Mouse (Mus musculus): Measurements from ENCODE around the gene Dctn2. TPM values are rescaled to one million over a fixed set of nuclear protein-coding genes. Genes with fewer than 3 reads are reported as not detected.

Dctn2 gene
- polyA plus RNA-seq (2015; fragmentation: Nextera tagmentation; extraction: Ambion mirVana) = 162 and 170 TPM in 2 replicates

- H3K4me1 ChIP-seq (ENCODE audit: control insufficient read depth, insufficient read depth, low read length) = peaks cover 23% of the 10 kb centered on the region
- H3K9me3 ChIP-seq (ENCODE audit: control insufficient read depth, low read length) = no peaks in the 10 kb centered on the region
- H3K27me3 ChIP-seq (replicated peaks; ENCODE audit: control insufficient read depth, insufficient read depth, low read length) = peaks cover 5% of the 10 kb centered on the region
- ATAC-seq = peak; percentile 97
- H3K36me3 ChIP-seq (ENCODE audit: control insufficient read depth, insufficient read depth, low read length) = no peaks in the 10 kb centered on the region
- peak within 1 kb of the TSS; percentile 81 for H3K27ac ChIP-seq (ENCODE audit: low read length)
- H3K9ac ChIP-seq (ENCODE audit: low read depth, low read length) = peak within 1 kb of the TSS; percentile 100
- WGBS = under 1% methylated on average over 70 of the region's 70 CpGs
- peak within 1 kb of the TSS; percentile 83 for H3K4me2 ChIP-seq (ENCODE audit: low read depth, low read length)
- peak within 1 kb of the TSS; percentile 98 for H3K4me3 ChIP-seq (ENCODE audit: low read length)
These were observed at the start of gene Dctn2 for GRCm38 (mm10) chr10:127266112-127267091. Dctn2 (plus strand) TSS chr10:127266368.

GRCm38 (mm10) chr10:127216456-127216855, 49.7 kb upstream of the Dctn2 start:
- H3K36me3 ChIP-seq (ENCODE audit: control insufficient read depth, insufficient read depth, low read length) = no peaks in the 10 kb centered on the region
- H3K27ac ChIP-seq (ENCODE audit: low read length) = no peak overlapping the region
- H3K9ac ChIP-seq (ENCODE audit: low read depth, low read length) = no peak overlapping the region
- WGBS = 94% methylated on average over 11 of the region's 11 CpGs
- H3K9me3 ChIP-seq (ENCODE audit: control insufficient read depth, low read length) = 0 out of 2 replicates have a peak, but pooled peaks cover 3% of the 10 kb centered on the region
- no peak overlapping the region for H3K4me3 ChIP-seq (ENCODE audit: low read length)
- H3K27me3 ChIP-seq (replicated peaks; ENCODE audit: control insufficient read depth, insufficient read depth, low read length) = no peaks in the 10 kb centered on the region
- no peak overlapping the region for H3K4me2 ChIP-seq (ENCODE audit: low read depth, low read length)
- H3K4me1 ChIP-seq (ENCODE audit: control insufficient read depth, insufficient read depth, low read length) = peaks cover 3% of the 10 kb centered on the region; the same call in 1 of the 2 replicates
- ATAC-seq = no peak

GRCm38 (mm10) chr10:127217177-127217576, 49.0 kb upstream of the Dctn2 start:
- ATAC-seq = no peak
- no peak overlapping the region for H3K27ac ChIP-seq (ENCODE audit: low read length)
- H3K36me3 ChIP-seq (ENCODE audit: control insufficient read depth, insufficient read depth, low read length) = no peaks in the 10 kb centered on the region
- H3K4me3 ChIP-seq (ENCODE audit: low read length) = no peak overlapping the region
- H3K9me3 ChIP-seq (ENCODE audit: control insufficient read depth, low read length) = 0 out of 2 replicates have a peak, but pooled peaks cover 3% of the 10 kb centered on the region
- no peaks in the 10 kb centered on the region for H3K27me3 ChIP-seq (replicated peaks; ENCODE audit: control insufficient read depth, insufficient read depth, low read length)
- peaks cover 3% of the 10 kb centered on the region; the same call in 1 of the 2 replicates for H3K4me1 ChIP-seq (ENCODE audit: control insufficient read depth, insufficient read depth, low read length)
- H3K9ac ChIP-seq (ENCODE audit: low read depth, low read length) = no peak overlapping the region
- no peak overlapping the region for H3K4me2 ChIP-seq (ENCODE audit: low read depth, low read length)

- Histone ChIP-seq H3K4me3 (ENCODE audit: low read length) (no peak overlapping the region), H3K9me3 (ENCODE audit: control insufficient read depth, low read length) (0 out of 2 replicates have a peak, but pooled peaks cover 3% of the 10 kb centered on the region), H3K27ac (ENCODE audit: low read length) (no peak overlapping the region), H3K27me3 (replicated peaks; ENCODE audit: control insufficient read depth, insufficient read depth, low read length) (no peaks in the 10 kb centered on the region), H3K9ac (ENCODE audit: low read depth, low read length) (no peak overlapping the region), H3K36me3 (ENCODE audit: control insufficient read depth, insufficient read depth, low read length) (no peaks in the 10 kb centered on the region), H3K4me1 (ENCODE audit: control insufficient read depth, insufficient read depth, low read length) (peaks cover 3% of the 10 kb centered on the region; the same call in 1 of the 2 replicates), H3K4me2 (ENCODE audit: low read depth, low read length) (no peak overlapping the region)
- no peak for ATAC-seq
- WGBS = 86% methylated on average over 2 of the region's 2 CpGs
These were observed 47.8 kb upstream of the Dctn2 start for GRCm38 (mm10) chr10:127218339-127218738.

- H3K4me3 ChIP-seq (ENCODE audit: low read length) = no peak overlapping the region
- H3K4me2 ChIP-seq (ENCODE audit: low read depth, low read length) = no peak overlapping the region
- H3K9ac ChIP-seq (ENCODE audit: low read depth, low read length) = no peak overlapping the region
- H3K4me1 ChIP-seq (ENCODE audit: control insufficient read depth, insufficient read depth, low read length) = no peaks in the 10 kb centered on the region
- no peak overlapping the region for H3K27ac ChIP-seq (ENCODE audit: low read length)
- H3K27me3 ChIP-seq (replicated peaks; ENCODE audit: control insufficient read depth, insufficient read depth, low read length) = 0 out of 2 replicates have a peak, but pooled peaks cover 2% of the 10 kb centered on the region
- ATAC-seq = no peak
- H3K36me3 ChIP-seq (ENCODE audit: control insufficient read depth, insufficient read depth, low read length) = no peaks in the 10 kb centered on the region
- WGBS = 53% methylated on average over 6 of the region's 6 CpGs
- 0 out of 2 replicates have a peak, but pooled peaks cover 2% of the 10 kb centered on the region for H3K9me3 ChIP-seq (ENCODE audit: control insufficient read depth, low read length)
These were observed 41.0 kb upstream of the Dctn2 start for GRCm38 (mm10) chr10:127225213-127225612.

GRCm38 (mm10) chr10:127225732-127226131, 40.4 kb upstream of the Dctn2 start:
- Histone ChIP-seq H3K4me1 (ENCODE audit: control insufficient read depth, insufficient read depth, low read length) (no peaks in the 10 kb centered on the region), H3K4me3 (ENCODE audit: low read length) (no peak overlapping the region), H3K27ac (ENCODE audit: low read length) (no peak overlapping the region), H3K9ac (ENCODE audit: low read depth, low read length) (no peak overlapping the region), H3K27me3 (replicated peaks; ENCODE audit: control insufficient read depth, insufficient read depth, low read length) (0 out of 2 replicates have a peak, but pooled peaks cover 2% of the 10 kb centered on the region), H3K9me3 (ENCODE audit: control insufficient read depth, low read length) (no peaks in the 10 kb centered on the region), H3K36me3 (ENCODE audit: control insufficient read depth, insufficient read depth, low read length) (no peaks in the 10 kb centered on the region), H3K4me2 (ENCODE audit: low read depth, low read length) (no peak overlapping the region)
- no peak for ATAC-seq
- 30% methylated on average over 10 of the region's 10 CpGs for WGBS

- Histone ChIP-seq H3K9ac (ENCODE audit: low read depth, low read length) (no peak overlapping the region), H3K9me3 (ENCODE audit: control insufficient read depth, low read length) (no peaks in the 10 kb centered on the region), H3K27me3 (replicated peaks; ENCODE audit: control insufficient read depth, insufficient read depth, low read length) (0 out of 2 replicates have a peak, but pooled peaks cover 2% of the 10 kb centered on the region), H3K4me1 (ENCODE audit: control insufficient read depth, insufficient read depth, low read length) (no peaks in the 10 kb centered on the region), H3K27ac (ENCODE audit: low read length) (no peak overlapping the region), H3K4me2 (ENCODE audit: low read depth, low read length) (no peak overlapping the region), H3K36me3 (ENCODE audit: control insufficient read depth, insufficient read depth, low read length) (no peaks in the 10 kb centered on the region), H3K4me3 (ENCODE audit: low read length) (no peak overlapping the region)
- no peak for ATAC-seq
- 70% methylated on average over 8 of the region's 8 CpGs for WGBS
These were observed 39.8 kb upstream of the Dctn2 start for GRCm38 (mm10) chr10:127226318-127226895.

GRCm38 (mm10) chr10:127227163-127227562, 39.0 kb upstream of the Dctn2 start:
- Histone ChIP-seq H3K27me3 (replicated peaks; ENCODE audit: control insufficient read depth, insufficient read depth, low read length) (0 out of 2 replicates have a peak, but pooled peaks cover 2% of the 10 kb centered on the region), H3K9me3 (ENCODE audit: control insufficient read depth, low read length) (no peaks in the 10 kb centered on the region), H3K27ac (ENCODE audit: low read length) (no peak overlapping the region), H3K9ac (ENCODE audit: low read depth, low read length) (no peak overlapping the region), H3K4me2 (ENCODE audit: low read depth, low read length) (no peak overlapping the region), H3K4me1 (ENCODE audit: control insufficient read depth, insufficient read depth, low read length) (no peaks in the 10 kb centered on the region), H3K36me3 (ENCODE audit: control insufficient read depth, insufficient read depth, low read length) (no peaks in the 10 kb centered on the region), H3K4me3 (ENCODE audit: low read length) (no peak overlapping the region)
- WGBS = 85% methylated on average over 8 of the region's 8 CpGs
- no peak for ATAC-seq

- H3K4me2 ChIP-seq (ENCODE audit: low read depth, low read length) = no peak overlapping the region
- no peaks in the 10 kb centered on the region for H3K36me3 ChIP-seq (ENCODE audit: control insufficient read depth, insufficient read depth, low read length)
- ATAC-seq = peak; percentile 57; the same call in 1 of the 2 replicates
- 0 out of 2 replicates have a peak, but pooled peaks cover 2% of the 10 kb centered on the region for H3K27me3 ChIP-seq (replicated peaks; ENCODE audit: control insufficient read depth, insufficient read depth, low read length)
- H3K27ac ChIP-seq (ENCODE audit: low read length) = no peak overlapping the region
- WGBS = 21% methylated on average over 4 of the region's 4 CpGs
- no peaks in the 10 kb centered on the region for H3K4me1 ChIP-seq (ENCODE audit: control insufficient read depth, insufficient read depth, low read length)
- H3K4me3 ChIP-seq (ENCODE audit: low read length) = no peak overlapping the region
- H3K9ac ChIP-seq (ENCODE audit: low read depth, low read length) = no peak overlapping the region
- no peaks in the 10 kb centered on the region for H3K9me3 ChIP-seq (ENCODE audit: control insufficient read depth, low read length)
These were observed 37.3 kb upstream of the Dctn2 start for GRCm38 (mm10) chr10:127228897-127229296.
